Mouse (Mus musculus) neural tube, embryonic 14.5 days (tissue): ENCODE measurements at regions not wholly inside any gene's neighbourhood (a gene's known extent, or its start where the extent isn't known, plus 50 kb on each side); places are given as distances from the start of the nearest gene placed in this dataset.

Experiments used
- ATAC-seq: fragments of 200-750 bp; cut with Nextera tagmentation; 2 replicates; pipeline ENCODE4 v1.8.0; 2017; ENCODE audit warnings: low read depth, mild to moderate bottlenecking, moderate TSS enrichment, moderate library complexity
- H3K27ac ChIP-seq: fragments of 300-500 bp; sonication (generic); 2 replicates; pipeline ENCODE4 v1.5.1; 2014; ENCODE audit warnings: low read depth, mild to moderate bottlenecking, control low read depth, low read length, moderate library complexity, mixed read lengths
- H3K27me3 ChIP-seq: fragments of 300-500 bp; sonication (generic); 2 replicates; pipeline ENCODE4 v1.6.1; 2014; ENCODE audit warnings: low read length; ENCODE audit not compliant: control insufficient read depth, insufficient read depth
- H3K36me3 ChIP-seq: fragments of 300-500 bp; sonication (generic); 2 replicates; pipeline ENCODE4 v1.6.1; 2014; ENCODE audit warnings: low read length, mixed read lengths; ENCODE audit not compliant: control insufficient read depth, insufficient read depth
- H3K4me1 ChIP-seq: fragments of 300-500 bp; sonication (generic); 2 replicates; pipeline ENCODE4 v1.6.1; 2014; ENCODE audit warnings: low read length; ENCODE audit not compliant: control insufficient read depth, insufficient read depth
- H3K4me2 ChIP-seq: fragments of 300-500 bp; sonication (generic); 2 replicates; pipeline ENCODE4 v1.6.1; 2014; ENCODE audit warnings: mild to moderate bottlenecking, low read depth, low read length, control low read depth
- H3K4me3 ChIP-seq: fragments of 300-500 bp; sonication (generic); 2 replicates; pipeline ENCODE4 v1.5.1; 2014; ENCODE audit warnings: low read depth, low read length, control low read depth, mixed read lengths
- H3K9ac ChIP-seq: fragments of 300-500 bp; sonication (generic); replicated peaks from 2 replicates; pipeline ENCODE4 v1.6.1; 2014; ENCODE audit warnings: low read depth, mild to moderate bottlenecking, control low read depth, low read length, mixed read lengths
- H3K9me3 ChIP-seq: fragments of 300-500 bp; sonication (generic); 2 replicates; pipeline ENCODE4 v1.6.1; 2016; ENCODE audit warnings: low read length; ENCODE audit not compliant: control insufficient read depth
- WGBS: fragments of 180-500 bp; shearing (Covaris S2); extraction: QIAGEN DNeasy Blood & Tissue Kit; methylation state at CpG from one replicate; pipeline ENCODE4 v1.1.7; 2014; 5-methylcytosine and 5-hydroxymethylcytosine counted together

GRCm38 (mm10) chr6:127375144-127375529 lies 71.5 kb upstream of the Parp11 start:
- 94% methylated on average over 2 of the region's 2 CpGs for WGBS
- Histone ChIP-seq H3K9ac (no peak overlapping the region), H3K9me3 (no peaks in the 10 kb centered on the region), H3K4me2 (no peak overlapping the region), H3K36me3 (no peaks in the 10 kb centered on the region), H3K27me3 (no peaks in the 10 kb centered on the region), H3K27ac (no peak overlapping the region), H3K4me3 (no peak overlapping the region), H3K4me1 (no peaks in the 10 kb centered on the region)
- ATAC-seq = no peak

- Histone ChIP-seq H3K27ac (no peak overlapping the region), H3K4me3 (no peak overlapping the region), H3K4me1 (no peaks in the 10 kb centered on the region), H3K9ac (no peak overlapping the region), H3K9me3 (no peaks in the 10 kb centered on the region), H3K27me3 (no peaks in the 10 kb centered on the region), H3K4me2 (no peak overlapping the region), H3K36me3 (no peaks in the 10 kb centered on the region)
- ATAC-seq = peak; percentile 44; the same call in 1 of the 2 replicates
- WGBS = 70% methylated on average over 8 of the region's 8 CpGs
Measured at GRCm38 (mm10) chr6:127375711-127376199, 70.9 kb upstream of the Parp11 start.

DNA sequence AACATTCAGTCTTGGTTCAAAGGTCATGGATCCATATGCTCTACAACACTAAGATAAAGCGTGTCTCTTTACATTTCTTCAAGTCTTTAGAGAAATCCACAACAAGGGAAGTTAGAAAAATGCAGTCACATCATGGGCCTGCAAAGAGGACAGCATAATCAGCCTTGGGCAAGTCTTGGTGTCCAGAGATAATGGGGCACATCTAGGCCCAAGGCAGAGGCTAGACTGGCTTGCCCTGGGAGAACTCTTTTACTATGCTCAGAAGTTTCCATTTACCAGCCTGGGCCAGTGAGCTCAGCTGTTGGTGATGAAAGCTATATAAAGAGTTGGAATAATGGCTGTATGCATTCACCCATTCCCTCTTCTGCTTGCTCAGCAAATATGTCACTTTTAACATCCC lies 67.9 kb upstream of the Parp11 start:
- no peak for ATAC-seq
- no peaks in the 10 kb centered on the region for H3K9me3 ChIP-seq
- no peak overlapping the region for H3K4me2 ChIP-seq
- H3K9ac ChIP-seq = no peak overlapping the region
- no peak overlapping the region for H3K4me3 ChIP-seq
- no peaks in the 10 kb centered on the region for H3K27me3 ChIP-seq
- no peak overlapping the region for H3K27ac ChIP-seq
- WGBS = 91% methylated on average over 1 of the region's 1 CpGs
- no peaks in the 10 kb centered on the region for H3K36me3 ChIP-seq
- H3K4me1 ChIP-seq = no peaks in the 10 kb centered on the region

- Histone ChIP-seq H3K4me3 (no peak overlapping the region), H3K4me2 (no peak overlapping the region), H3K4me1 (no peaks in the 10 kb centered on the region), H3K9ac (no peak overlapping the region), H3K27me3 (no peaks in the 10 kb centered on the region), H3K36me3 (no peaks in the 10 kb centered on the region), H3K27ac (no peak overlapping the region), H3K9me3 (no peaks in the 10 kb centered on the region)
- no peak; the same call in 1 of the 2 replicates for ATAC-seq
- WGBS = 16% methylated on average over 4 of the region's 4 CpGs
Measured at GRCm38 (mm10) chr6:127379511-127379910, 67.1 kb upstream of the Parp11 start.

DNA sequence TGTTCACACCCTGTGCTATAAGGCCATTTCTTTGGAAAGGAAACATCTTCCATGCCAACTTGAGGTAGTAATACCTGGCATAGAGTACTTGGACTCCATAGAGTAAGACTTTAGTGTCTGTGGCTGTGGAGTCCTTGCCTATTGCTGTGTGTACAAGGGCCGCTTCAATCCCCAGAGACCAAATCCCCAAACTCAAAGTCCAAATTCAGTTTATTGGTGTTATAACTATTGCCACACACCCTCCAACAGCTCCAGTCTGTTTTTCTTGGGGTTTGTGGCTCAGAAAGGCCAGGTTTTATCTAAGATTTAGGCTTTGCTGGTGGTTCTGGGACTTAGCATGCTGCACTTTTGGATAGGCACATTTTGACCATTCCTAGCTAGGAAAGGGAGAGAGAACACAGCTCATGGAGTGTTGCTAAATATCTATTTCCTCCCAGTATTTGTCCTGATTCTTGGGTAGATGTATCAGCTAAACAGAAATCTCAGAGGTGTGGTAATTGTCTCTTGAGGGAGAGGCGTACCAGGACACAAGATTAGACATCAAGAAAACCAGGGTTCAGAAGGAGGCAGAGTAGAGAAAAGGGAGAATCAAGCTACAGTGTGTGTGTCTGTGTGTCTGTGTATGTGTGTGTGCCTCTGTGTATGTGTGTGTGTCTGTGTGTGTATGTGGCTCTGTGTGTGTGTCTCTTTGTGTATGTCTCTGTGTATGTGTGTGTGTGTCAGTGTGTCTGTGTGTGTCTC lies 65.3 kb upstream of the Parp11 start:
- Histone ChIP-seq H3K9ac (no peak overlapping the region), H3K4me3 (no peak overlapping the region), H3K4me1 (no peaks in the 10 kb centered on the region), H3K27ac (no peak overlapping the region), H3K4me2 (no peak overlapping the region), H3K9me3 (no peaks in the 10 kb centered on the region), H3K27me3 (no peaks in the 10 kb centered on the region), H3K36me3 (no peaks in the 10 kb centered on the region)
- no peak for ATAC-seq
- WGBS = 92% methylated on average over 2 of the region's 2 CpGs

- Histone ChIP-seq H3K4me2 (no peak overlapping the region), H3K27ac (no peak overlapping the region), H3K9ac (no peak overlapping the region), H3K36me3 (no peaks in the 10 kb centered on the region), H3K4me1 (0 out of 2 replicates have a peak, but pooled peaks cover 3% of the 10 kb centered on the region), H3K9me3 (no peaks in the 10 kb centered on the region), H3K4me3 (no peak overlapping the region), H3K27me3 (no peaks in the 10 kb centered on the region)
- no peak for ATAC-seq
- 93% methylated on average over 15 of the region's 15 CpGs for WGBS
Measured at GRCm38 (mm10) chr6:127391258-127392011, 55.2 kb upstream of the Parp11 start.

GRCm38 (mm10) chr6:127392012-127392798 lies 54.4 kb upstream of the Parp11 start:
- Histone ChIP-seq H3K36me3 (no peaks in the 10 kb centered on the region), H3K4me2 (no peak overlapping the region), H3K4me1 (0 out of 2 replicates have a peak, but pooled peaks cover 3% of the 10 kb centered on the region), H3K4me3 (no peak overlapping the region), H3K9ac (no peak overlapping the region), H3K27ac (no peak overlapping the region), H3K27me3 (no peaks in the 10 kb centered on the region), H3K9me3 (no peaks in the 10 kb centered on the region)
- 89% methylated on average over 12 of the region's 12 CpGs for WGBS
- no peak for ATAC-seq

DNA sequence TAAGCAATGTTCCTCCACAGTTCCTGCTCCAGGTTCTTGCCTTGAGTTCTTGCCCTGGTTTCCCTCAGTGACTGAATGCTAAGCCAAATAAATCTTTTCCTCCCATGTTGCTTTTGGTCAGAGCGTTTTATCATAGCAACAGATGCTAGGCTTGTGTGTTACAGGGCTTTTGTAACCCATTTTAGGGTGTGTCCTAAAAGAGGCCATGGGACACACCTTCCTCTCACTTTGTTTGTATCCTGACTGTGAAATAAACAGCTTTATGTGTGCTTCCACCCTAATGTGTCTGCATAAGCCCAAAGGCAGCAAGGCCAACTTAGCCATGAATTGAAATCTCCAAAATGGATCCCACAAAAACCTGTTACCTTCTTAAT lies 53.9 kb upstream of the Parp11 start:
- WGBS = 89% methylated on average over 1 of the region's 1 CpGs
- Histone ChIP-seq H3K9ac (no peak overlapping the region), H3K36me3 (no peaks in the 10 kb centered on the region), H3K9me3 (no peaks in the 10 kb centered on the region), H3K27me3 (no peaks in the 10 kb centered on the region), H3K4me2 (no peak overlapping the region), H3K4me1 (0 out of 2 replicates have a peak, but pooled peaks cover 3% of the 10 kb centered on the region), H3K27ac (no peak overlapping the region), H3K4me3 (no peak overlapping the region)
- no peak for ATAC-seq
